Mouse (Mus musculus) embryonic fibroblast, embryonic 13.5 days (primary cell): ENCODE results near the gene Siae. TPM values are rescaled to one million over a fixed set of nuclear protein-coding genes. Genes with fewer than 3 reads are reported as not detected.
A peak's percentile ranks its signal among the peaks of the same experiment; 100 is the strongest.

Experiments
- H3K27ac ChIP-seq: 2 replicates; pipeline ENCODE4 v1.5.1; 2012; ENCODE audit warnings: low read length, control low read depth, inconsistent platforms; ENCODE audit not compliant: insufficient read depth
- H3K4me1 ChIP-seq: 2 replicates; pipeline ENCODE4 v1.6.1; 2011; ENCODE audit warnings: low read length; ENCODE audit not compliant: control insufficient read depth, insufficient read depth
- H3K4me3 ChIP-seq: 2 replicates; pipeline ENCODE4 v1.5.1; 2011; ENCODE audit warnings: mild to moderate bottlenecking, control low read depth, low read length; ENCODE audit not compliant: insufficient read depth
- CTCF ChIP-seq: IDR thresholded peaks from 2 replicates; pipeline ENCODE4 v1.5.1; 2011; ENCODE audit warnings: mild to moderate bottlenecking, control low read depth, low read length, moderate library complexity, borderline replicate concordance; ENCODE audit not compliant: insufficient read depth
- POLR2A ChIP-seq: IDR thresholded peaks from 2 replicates; pipeline ENCODE4 v1.6.1; 2011; ENCODE audit warnings: low read depth, mild to moderate bottlenecking, control low read depth, low read length, moderate library complexity
- polyA plus RNA-seq: library from polyadenylated mRNA; stranded (reverse); fragments of >200 nt; gene quantifications from 2 replicates; pipeline ENCODE4 v1.2.4, GENCODE M21; 2011; ENCODE audit warnings: low read depth; ENCODE audit not compliant: missing spikeins, insufficient read length

Siae gene
- polyA plus RNA-seq, 1 experiment: 16.1 TPM

DNA sequence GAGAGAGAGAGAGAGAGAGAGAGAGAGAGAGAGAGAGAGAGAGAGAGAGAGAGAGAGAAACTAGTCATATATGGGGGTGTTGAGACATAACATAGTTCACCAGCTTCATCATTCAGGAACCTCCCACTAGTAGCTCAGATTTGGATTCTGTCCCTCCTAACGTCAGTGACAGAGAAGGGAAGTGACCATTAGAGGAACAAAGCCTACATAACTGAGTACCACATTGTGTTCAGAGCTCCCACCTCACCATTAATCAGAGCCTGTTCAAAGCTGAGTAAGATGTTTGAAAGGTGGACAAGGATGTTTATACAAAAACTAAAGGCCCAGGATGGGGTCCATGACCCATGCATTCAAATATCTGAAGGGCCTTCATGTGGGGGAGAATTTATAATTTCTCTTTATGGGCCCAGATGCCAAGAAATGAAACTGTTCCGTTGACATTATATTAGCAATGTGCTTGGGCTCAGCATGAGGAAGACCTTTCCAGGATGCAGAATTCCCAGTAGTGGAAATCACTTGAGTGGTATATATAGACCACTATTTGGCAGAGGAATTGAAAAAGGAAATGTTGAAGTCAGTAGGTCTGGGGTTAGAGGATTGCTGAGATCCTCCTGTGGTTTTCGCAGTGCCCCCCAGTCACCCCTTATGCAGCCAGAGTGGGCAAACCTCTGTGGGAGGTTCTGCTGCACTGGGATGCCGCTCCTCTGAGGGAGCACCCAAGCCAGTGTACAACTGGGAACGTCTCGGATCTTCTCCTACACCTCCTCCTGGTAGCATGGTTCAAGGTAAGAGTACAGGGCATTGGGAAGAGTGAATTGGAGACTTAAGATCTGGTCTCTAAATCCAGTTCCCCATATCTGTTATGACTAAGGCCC, 14.6 kb upstream of the Siae start:
- Histone ChIP-seq H3K27ac (no peak overlapping the region), H3K4me1 (no peaks in the 10 kb centered on the region), H3K4me3 (no peak overlapping the region)
- no peak for TF ChIP-seq CTCF
- no peak for TF ChIP-seq POLR2A

DNA sequence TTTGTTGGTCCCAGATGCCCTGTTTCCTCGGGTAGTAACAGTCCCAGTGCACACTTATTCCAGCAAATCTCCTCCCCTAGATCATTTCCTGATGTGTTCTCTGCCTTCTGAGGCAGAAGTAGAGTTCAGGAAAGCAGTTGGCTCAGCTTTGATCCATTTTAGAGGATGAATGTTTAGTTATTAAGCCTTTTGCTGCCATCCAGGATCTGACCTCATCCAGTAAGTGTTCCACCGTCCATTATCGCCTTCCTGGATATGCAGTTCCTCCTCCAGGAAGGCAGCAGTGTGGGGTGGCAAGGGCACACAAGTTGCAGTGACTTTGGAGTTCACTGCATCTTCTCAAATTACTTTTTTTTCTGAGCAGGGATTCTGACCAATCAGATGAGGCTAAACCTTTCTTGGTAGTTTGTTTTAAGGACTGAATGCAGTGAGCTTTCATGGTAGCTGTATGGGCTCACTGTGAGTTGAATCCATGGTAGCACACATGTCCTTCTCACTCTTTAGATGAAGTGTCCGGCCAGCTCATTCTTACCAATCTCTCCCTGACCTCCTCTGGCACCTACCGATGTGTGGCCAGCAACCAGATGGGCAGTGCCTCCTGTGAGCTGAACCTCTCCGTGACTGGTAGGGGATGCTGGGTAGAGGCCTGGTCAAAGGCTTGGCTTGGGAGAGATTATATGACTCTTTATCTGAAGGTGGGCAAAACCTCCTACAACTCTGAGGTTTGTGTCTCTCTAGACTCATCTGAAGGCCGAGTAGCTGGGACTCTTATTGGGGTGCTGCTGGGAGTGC, 13.5 kb upstream of the Siae start:
- no peak for TF ChIP-seq CTCF
- Histone ChIP-seq H3K27ac (no peak overlapping the region), H3K4me1 (no peaks in the 10 kb centered on the region), H3K4me3 (no peak overlapping the region)

DNA sequence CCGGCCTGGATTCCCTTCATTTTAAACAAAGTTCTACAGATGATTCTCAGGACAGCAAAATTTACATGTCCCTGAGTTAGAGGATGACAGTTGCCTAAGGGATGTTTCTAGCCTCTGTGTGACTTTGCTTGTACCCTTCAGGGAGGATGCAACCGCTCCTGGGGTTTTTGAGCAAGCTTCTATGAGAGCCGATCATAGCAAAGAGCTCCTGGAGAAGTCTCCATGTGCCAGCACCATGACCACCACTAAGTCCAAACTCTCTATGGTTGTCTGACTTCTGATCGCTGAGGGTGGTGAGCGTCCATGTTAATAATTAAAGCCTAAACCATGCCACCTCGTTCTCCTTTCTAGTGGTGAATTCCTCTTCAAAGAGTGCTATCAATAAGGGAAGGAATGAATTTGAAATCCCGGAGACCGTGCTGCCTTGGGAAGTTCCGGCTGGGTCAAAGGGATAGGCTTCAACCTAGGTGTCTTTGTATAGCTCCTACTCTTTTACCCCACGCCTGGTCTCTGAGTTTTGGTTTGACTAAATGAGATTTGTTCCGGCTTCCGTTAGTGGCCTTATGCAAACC, 11.5 kb upstream of the Siae start:
- Histone ChIP-seq H3K4me1 (no peaks in the 10 kb centered on the region), H3K27ac (no peak overlapping the region), H3K4me3 (0 out of 2 replicates have a peak overlapping the region, but pooled peaks have one; percentile 25)
- no peak for TF ChIP-seq POLR2A
- TF ChIP-seq CTCF: no peak

DNA sequence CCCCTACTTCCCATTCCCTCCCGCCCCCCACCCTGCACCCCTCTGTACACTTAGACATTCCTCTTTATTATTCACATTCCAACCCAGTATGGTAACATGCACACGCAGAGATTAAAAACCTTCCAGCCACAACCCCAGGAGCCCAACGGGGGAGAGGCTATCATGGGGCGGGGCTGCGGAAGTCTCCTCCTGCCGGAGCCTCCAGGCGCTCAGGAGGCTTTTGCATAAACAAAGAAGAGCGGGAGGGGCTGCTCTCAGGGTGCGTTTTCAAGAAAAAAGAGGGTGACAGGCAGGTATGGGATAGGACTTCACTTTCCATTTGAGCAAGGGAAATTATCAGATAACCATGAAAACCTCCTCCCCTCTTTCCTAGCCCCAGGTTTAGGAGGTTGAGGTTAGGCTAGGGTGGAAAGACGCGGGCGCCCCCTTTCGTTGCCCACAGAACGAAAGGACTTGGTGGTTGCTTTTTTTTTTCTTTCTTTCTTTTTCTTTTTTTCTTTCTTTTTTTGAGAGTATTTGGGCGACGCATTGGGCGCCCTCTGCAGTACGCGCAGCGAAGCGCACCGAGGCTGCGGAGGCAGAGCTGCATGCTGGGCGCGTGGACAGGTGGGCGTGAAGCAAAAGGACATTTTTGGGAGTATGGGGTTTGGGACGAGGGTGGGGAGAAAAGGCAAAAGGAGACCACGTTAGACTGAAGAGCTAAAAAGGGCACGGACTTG, 10.9 kb upstream of the Siae start:
- Histone ChIP-seq H3K27ac (no peak overlapping the region), H3K4me3 (peak overlapping the region; percentile 25), H3K4me1 (no peaks in the 10 kb centered on the region)
- TF ChIP-seq POLR2A: no peak
- TF ChIP-seq CTCF: peak; percentile 91

DNA sequence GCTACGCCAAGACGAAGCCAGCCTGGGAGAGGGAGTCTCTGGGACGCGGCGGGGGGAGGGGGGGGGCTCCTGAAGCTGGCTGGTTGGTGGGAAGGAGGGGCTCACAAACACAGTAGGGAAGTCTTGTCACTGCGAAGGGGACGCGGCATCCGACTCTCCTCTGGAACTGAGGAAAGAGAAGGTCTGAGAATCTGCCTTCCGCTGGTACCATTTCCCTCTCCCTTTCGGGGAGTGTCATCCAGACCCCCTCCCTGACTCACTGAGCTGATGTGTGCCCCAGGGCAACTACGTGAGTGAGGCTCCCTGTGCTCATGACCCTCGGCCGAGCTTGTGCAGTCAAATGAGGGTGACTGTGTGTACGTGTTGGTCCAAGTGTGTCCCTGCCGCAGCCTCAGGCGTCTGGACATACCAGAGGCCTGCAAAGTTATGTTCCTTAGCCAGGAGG, 10.3 kb upstream of the Siae start:
- Histone ChIP-seq H3K4me1 (no peaks in the 10 kb centered on the region), H3K4me3 (no peak overlapping the region), H3K27ac (no peak overlapping the region)
- TF ChIP-seq POLR2A (no peak), CTCF (no peak)

DNA sequence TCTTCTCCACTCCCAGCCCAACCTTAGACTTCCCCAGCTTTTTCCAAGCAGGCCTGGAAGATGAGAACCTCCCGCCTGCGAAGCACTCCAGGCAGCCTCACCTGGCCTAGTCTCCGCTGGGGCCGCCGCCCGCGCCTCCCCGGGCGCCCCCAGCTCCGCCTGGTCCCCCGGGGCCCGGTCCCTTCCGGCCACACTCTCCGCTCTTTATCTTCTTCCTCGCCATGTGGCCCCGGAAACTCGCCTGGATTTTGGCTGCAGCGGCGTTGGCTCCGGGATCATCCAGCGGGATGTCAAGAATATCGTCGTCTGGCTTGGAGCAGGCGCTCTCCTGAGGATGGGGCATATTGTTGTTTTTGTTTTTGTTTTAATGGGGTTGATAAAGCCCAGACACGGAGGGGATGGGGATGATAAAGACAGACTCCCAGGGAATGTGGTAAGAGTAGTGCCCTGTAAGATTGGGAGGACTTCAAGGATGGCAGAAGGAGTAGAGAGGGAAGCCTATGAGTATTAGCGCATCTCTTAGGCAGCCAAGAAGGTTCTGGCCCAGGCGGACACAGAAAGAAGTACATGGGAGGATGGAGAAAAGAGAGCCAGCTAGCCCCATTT, 9.5 kb upstream of the Siae start:
- H3K27ac ChIP-seq: no peak overlapping the region
- no peak for TF ChIP-seq CTCF
- TF ChIP-seq POLR2A: no peak
- H3K4me1 ChIP-seq: no peaks in the 10 kb centered on the region
- H3K4me3 ChIP-seq: no peak overlapping the region

DNA sequence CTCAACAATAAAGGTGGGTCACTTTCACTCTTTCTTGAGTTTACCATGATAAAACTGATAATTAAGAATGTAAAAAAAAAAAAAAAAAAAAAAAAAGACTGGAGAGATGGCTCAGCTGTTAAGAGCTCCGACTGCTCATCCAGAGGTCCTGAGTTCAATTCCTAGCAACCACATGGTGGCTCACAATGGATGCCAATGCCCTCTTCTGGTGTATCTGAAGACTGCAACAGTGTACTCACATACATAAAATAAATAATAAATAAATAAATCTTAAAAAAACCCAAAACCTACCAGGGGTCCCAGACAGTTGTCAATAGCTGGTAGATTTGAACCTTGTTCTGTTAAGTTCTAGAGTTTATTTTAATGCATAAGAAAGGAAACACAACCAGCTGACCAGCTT, 8.6 kb upstream of the Siae start:
- Histone ChIP-seq H3K4me1 (no peaks in the 10 kb centered on the region), H3K27ac (no peak overlapping the region), H3K4me3 (no peak overlapping the region)
- TF ChIP-seq CTCF: no peak
- no peak for TF ChIP-seq POLR2A

DNA sequence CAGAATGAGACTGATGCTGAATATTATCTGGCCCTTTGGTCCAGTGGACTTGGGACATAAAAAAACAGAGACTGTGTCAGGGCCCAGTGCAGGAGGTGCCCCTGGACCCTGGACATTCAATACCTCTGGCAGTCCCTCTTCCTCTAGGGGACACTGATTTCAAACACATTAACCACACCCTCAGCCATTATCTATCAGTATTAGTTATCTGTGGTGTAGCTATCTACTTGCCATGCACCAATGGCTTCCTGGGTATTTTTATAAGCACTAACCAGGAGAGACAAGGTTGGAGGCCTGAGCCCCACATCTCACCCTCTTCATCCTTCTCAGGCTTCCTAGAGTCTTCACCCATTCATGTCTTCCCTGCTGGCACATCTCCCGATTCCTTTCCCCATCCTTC, 5.1 kb upstream of the Siae start:
- H3K4me3 ChIP-seq: no peak overlapping the region
- H3K4me1 ChIP-seq: no peaks in the 10 kb centered on the region
- no peak for TF ChIP-seq POLR2A
- no peak for TF ChIP-seq CTCF
- no peak overlapping the region for H3K27ac ChIP-seq

DNA sequence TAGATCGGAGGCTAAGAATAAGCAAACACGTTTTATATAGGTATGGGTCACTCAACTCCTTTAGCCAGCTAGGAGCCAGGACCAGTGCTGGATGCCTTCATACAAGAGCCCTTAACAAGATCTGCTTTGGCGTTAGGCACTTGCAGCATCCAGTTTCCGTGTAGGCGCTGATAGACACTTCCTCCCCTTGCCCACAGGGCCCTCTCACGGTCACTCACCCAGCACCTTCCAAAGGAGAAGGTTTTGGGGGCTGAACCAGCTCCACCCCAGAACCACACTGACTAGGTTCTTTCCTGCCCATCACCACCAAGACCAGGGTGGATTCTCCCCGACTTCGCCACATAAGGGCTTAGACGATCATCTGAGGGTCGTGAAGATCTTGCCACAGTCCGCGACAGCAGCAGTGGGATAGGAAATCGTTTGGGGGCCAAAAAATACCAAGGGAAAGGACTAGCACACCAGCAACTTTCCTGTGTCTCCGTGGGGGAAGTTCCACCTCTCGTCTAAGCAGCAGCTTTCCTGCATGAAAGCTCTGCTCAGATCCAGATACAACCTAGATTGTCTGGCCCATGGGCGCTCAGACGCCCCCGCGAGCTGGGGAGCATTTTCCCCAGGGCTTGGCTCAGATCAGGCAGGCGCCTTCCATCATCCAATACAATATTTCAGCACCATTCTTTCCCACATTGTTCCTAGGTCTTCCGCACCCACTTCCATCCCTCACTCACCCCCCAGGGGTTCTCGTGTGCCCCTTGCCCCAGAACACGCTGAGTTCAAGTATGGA, 3.6 kb upstream of the Siae start:
- no peaks in the 10 kb centered on the region for H3K4me1 ChIP-seq
- no peak overlapping the region for H3K27ac ChIP-seq
- TF ChIP-seq CTCF (no peak), POLR2A (no peak)
- H3K4me3 ChIP-seq: peak overlapping the region; percentile 26; the same call in 1 of the 2 replicates
